Comparison of ENCODE assay signal across 8 mouse cellular contexts in genomic region chr8:86884067-86884466, GRCm38 (mm10). TPM values are rescaled to one million over a fixed set of nuclear protein-coding genes. Genes with fewer than 3 reads are reported as not detected.
A peak's percentile ranks its signal among the peaks of the same experiment; 100 is the strongest.
DNase-seq lines count a peak whose midpoint lies in the region; ATAC-seq lines count a peak whose summit lies in the region.

No protein-coding gene starts in this region.

- WGBS in heart, embryonic 14.5 days = 1% methylated on average over 16 of the region's 16 CpGs
- 2% methylated on average over 16 of the region's 16 CpGs for WGBS in limb, embryonic 11.5 days

- peak overlapping the region; percentile 92 for H3K9ac ChIP-seq in heart, embryonic 14.5 days (ENCODE audit: low read length)
- peak overlapping the region; percentile 93 for H3K9ac ChIP-seq in limb, embryonic 11.5 days (ENCODE audit: low read length)

- peak; percentile 26 for DNase-seq in embryo, embryonic 11 days
- no peak for DNase-seq in embryo, embryonic 9.5 days (ENCODE audit: extremely low spot score)
- DNase-seq in 416B (ENCODE audit: low read depth) = peak; percentile 71
- peak; percentile 67 for DNase-seq in adrenal gland, postnatal 14 days
- no peak for DNase-seq in limb, embryonic 11.5 days (ENCODE audit: low spot score)
- DNase-seq in natural killer cell, adult 2 months (ENCODE audit: low spot score in 2 of 2) = peak; percentile 80
- no peak for DNase-seq in gastrocnemius, postnatal 36 days

- H3K4me1 ChIP-seq in heart, embryonic 14.5 days (ENCODE audit: control insufficient read depth in 2 of 2, insufficient read depth in 2 of 2, low read length in 2 of 2) = peaks cover 22 to 34% of the 10 kb centered on the region in 2 experiments
- peaks cover 14% of the 10 kb centered on the region for H3K4me1 ChIP-seq in limb, embryonic 11.5 days (ENCODE audit: control insufficient read depth, insufficient read depth, low read length)

- H3K9me3 ChIP-seq in heart, embryonic 14.5 days (ENCODE audit: control insufficient read depth, low read length) = no peaks in the 10 kb centered on the region
- H3K9me3 ChIP-seq in limb, embryonic 11.5 days (ENCODE audit: control insufficient read depth, low read length) = no peaks in the 10 kb centered on the region

- intact Hi-C loops in gastrocnemius, postnatal 36 days (cut with DNase I) = no loop called here

- H3K27ac ChIP-seq in heart, embryonic 14.5 days (replicated peaks in 1 of 2; ENCODE audit: control insufficient read depth in 1 of 2, insufficient read depth in 1 of 2, low read depth in 2 of 2, low read length in 2 of 2) = peak overlapping the region; percentile 56 to 89
- H3K27ac ChIP-seq in limb, embryonic 11.5 days (replicated peaks; ENCODE audit: low read depth, low read length) = peak overlapping the region; percentile 83

- peak overlapping the region; percentile 86 to 96 for H3K4me3 ChIP-seq in heart, embryonic 14.5 days (ENCODE audit: control insufficient read depth in 1 of 2, insufficient read depth in 1 of 2, low read depth in 1 of 2, low read length in 2 of 2)
- peak overlapping the region; percentile 95 for H3K4me3 ChIP-seq in limb, embryonic 11.5 days (ENCODE audit: low read depth, low read length)

- H3K4me2 ChIP-seq in heart, embryonic 14.5 days (ENCODE audit: low read length) = peak overlapping the region; percentile 94
- H3K4me2 ChIP-seq in limb, embryonic 11.5 days (ENCODE audit: low read depth, severe bottlenecking) = peak overlapping the region; percentile 86

- no peaks in the 10 kb centered on the region for H3K27me3 ChIP-seq in heart, embryonic 14.5 days (ENCODE audit: control insufficient read depth, insufficient read depth, low read length)
- no peaks in the 10 kb centered on the region for H3K27me3 ChIP-seq in limb, embryonic 11.5 days (ENCODE audit: control insufficient read depth, insufficient read depth, low read length)

- no peak for ATAC-seq in heart, embryonic 14.5 days (ENCODE audit: insufficient number of reproducible peaks, insufficient read depth, low FRiP score, low read depth)
- no peak for ATAC-seq in limb, embryonic 11.5 days (ENCODE audit: insufficient number of reproducible peaks, low FRiP score, low TSS enrichment, low read depth)

- peaks cover 6% of the 10 kb centered on the region for H3K36me3 ChIP-seq in heart, embryonic 14.5 days (ENCODE audit: control insufficient read depth, insufficient read depth, low read length)
- H3K36me3 ChIP-seq in limb, embryonic 11.5 days (ENCODE audit: control insufficient read depth, insufficient read depth, low read length) = peaks cover 3% of the 10 kb centered on the region

RNA-seq across cellular contexts. Expression of gene N4bp1, which starts 1.0 kb away (rescaled TPM):
- 30.6 and 30.7 TPM in 2 replicates for total RNA-seq in adrenal gland, postnatal 14 days (2021)
- 7.4 and 8.5 TPM in 2 replicates for polyA plus RNA-seq in heart, embryonic 14.5 days (2014; fragmentation: Nextera tagmentation; extraction: Ambion mirVana)
- polyA plus RNA-seq in limb, embryonic 11.5 days (2014; fragmentation: Nextera tagmentation; extraction: Ambion mirVana) = 12.1 and 13.0 TPM in 2 replicates
- total RNA-seq in gastrocnemius, postnatal 36 days (2021) = 10 to 100 TPM; 15.0 to 16.1 TPM

Comparison
In these comparisons a context has a peak if more than half of its experiments do, and no peak if none do; other contexts are left out.
1. DNase-seq: peak in embryo, embryonic 11 days (single experiment), 416B (single experiment), adrenal gland, postnatal 14 days (single experiment) and natural killer cell, adult 2 months (2 of 2); none in embryo, embryonic 9.5 days (single experiment), limb, embryonic 11.5 days (single experiment) and gastrocnemius, postnatal 36 days (0 of 2).